Mouse (Mus musculus) kidney, adult 18-20 months (tissue): Measurements from ENCODE around the gene Smn1.
"Not testable (repeated sequence)": the region's sequence is repeated elsewhere in the genome, so short reads cannot be mapped to it uniquely, and the experiment has no call there.

Experiments
- DNase-seq: peaks from one replicate; pipeline ENCODE4 v3.0.0; 2021

Smn1 gene

GRCm38 (mm10) chr13:100124423-100125257, at the start of gene Smn1:
Gene Smn1 (plus strand): TSS chr13:100124852.
- peak; percentile 97 for DNase-seq

- DNase-seq = no peak
Measured at GRCm38 (mm10) chr13:100098808-100099207, 25.8 kb upstream of the Smn1 start.

GRCm38 (mm10) chr13:100103052-100103658, 21.5 kb upstream of the Smn1 start:
- DNase-seq = no peak

- DNase-seq = peak; percentile 96
Measured at GRCm38 (mm10) chr13:100103748-100104254, 20.9 kb upstream of the Smn1 start, which contains the start of gene Bdp1. Gene Bdp1 (minus strand): TSS chr13:100104070.

GRCm38 (mm10) chr13:100107652-100108472, 16.8 kb upstream of the Smn1 start, which contains the start of gene Serf1:
Gene Serf1 (plus strand): TSS chr13:100108012.
- DNase-seq = peak; percentile 89

GRCm38 (mm10) chr13:100112218-100112972, 12.3 kb upstream of the Smn1 start:
- DNase-seq = no peak

- DNase-seq = no peak
Measured at GRCm38 (mm10) chr13:100123970-100124369, 682 bp upstream of the Smn1 start.

- no peak for DNase-seq
Measured at GRCm38 (mm10) chr13:100125258-100125643, 599 bp downstream of the Smn1 start.

- DNase-seq = no peak
Measured at GRCm38 (mm10) chr13:100141646-100142314, 17.1 kb downstream of the Smn1 start.

GRCm38 (mm10) chr13:100152659-100153058, 28.0 kb downstream of the Smn1 start:
- no peak for DNase-seq

GRCm38 (mm10) chr13:100156624-100157023, 32.0 kb downstream of the Smn1 start:
- no peak for DNase-seq

GRCm38 (mm10) chr13:100161171-100161870, 36.7 kb downstream of the Smn1 start:
- DNase-seq = not testable (repeated sequence)

GRCm38 (mm10) chr13:100162467-100162866, 37.8 kb downstream of the Smn1 start:
- DNase-seq = not testable (repeated sequence)

GRCm38 (mm10) chr13:100166378-100166777, 41.7 kb downstream of the Smn1 start:
- not testable (repeated sequence) for DNase-seq

- not testable (repeated sequence) for DNase-seq
Measured at GRCm38 (mm10) chr13:100174360-100174759, 49.7 kb downstream of the Smn1 start.

GRCm38 (mm10) chr13:100183111-100183510, 58.5 kb downstream of the Smn1 start:
- not testable (repeated sequence) for DNase-seq
